ENCODE assay signal across 8 mouse cellular contexts in genomic region chr17:36866719-36867527, GRCm38 (mm10). TPM values are rescaled to one million over a fixed set of nuclear protein-coding genes. Genes with fewer than 3 reads are reported as not detected.
DNase-seq lines count a peak whose midpoint lies in the region; ATAC-seq lines count a peak whose summit lies in the region.

Trim15 (minus strand) TSS chr17:36867210.

- H3K9ac ChIP-seq in lung, embryonic 16.5 days (ENCODE audit: low read length): no peak within 1 kb of the TSS
- peak within 1 kb of the TSS; percentile 15 for H3K9ac ChIP-seq in forebrain, embryonic 16.5 days (replicated peaks; ENCODE audit: low read depth, low read length)
- no peak within 1 kb of the TSS for H3K9ac ChIP-seq in limb, embryonic 13.5 days
- 0 out of 2 replicates have a peak within 1 kb of the TSS, but pooled peaks have one; percentile 15 for H3K9ac ChIP-seq in neural tube, embryonic 15.5 days (replicated peaks)

- no peak; the same call in 1 of the 2 replicates for ATAC-seq in lung, embryonic 16.5 days (ENCODE audit: low read depth)
- ATAC-seq in forebrain, embryonic 16.5 days: 0 out of 2 replicates have a peak, but pooled peaks have one; percentile 33
- ATAC-seq in limb, embryonic 13.5 days (ENCODE audit: low FRiP score, low read depth): 0 out of 2 replicates have a peak, but pooled peaks have one; percentile 51
- ATAC-seq in neural tube, embryonic 15.5 days (ENCODE audit: low FRiP score): peak; percentile 54
- ATAC-seq in megakaryocyte progenitor cell, adult 5-6 weeks (replicated peaks; ENCODE audit: poor library complexity): no peak

- H3K4me3 ChIP-seq in lung, embryonic 16.5 days (ENCODE audit: low read length): peak within 1 kb of the TSS; percentile 9
- H3K4me3 ChIP-seq in forebrain, embryonic 16.5 days (replicated peaks; ENCODE audit: low read length): peak within 1 kb of the TSS; percentile 23
- H3K4me3 ChIP-seq in limb, embryonic 13.5 days: peak within 1 kb of the TSS; percentile 10; the same call in 1 of the 2 replicates
- peak within 1 kb of the TSS; percentile 26 for H3K4me3 ChIP-seq in neural tube, embryonic 15.5 days (replicated peaks)

- no peak within 1 kb of the TSS for H3K27ac ChIP-seq in lung, embryonic 16.5 days (ENCODE audit: low read length)
- H3K27ac ChIP-seq in forebrain, embryonic 16.5 days (ENCODE audit: low read length): no peak within 1 kb of the TSS
- H3K27ac ChIP-seq in limb, embryonic 13.5 days: no peak within 1 kb of the TSS
- no peak within 1 kb of the TSS for H3K27ac ChIP-seq in neural tube, embryonic 15.5 days (replicated peaks)

- H3K4me1 ChIP-seq in lung, embryonic 16.5 days (replicated peaks; ENCODE audit: control insufficient read depth, insufficient read depth, low read length): 0 out of 2 replicates have a peak, but pooled peaks cover 2% of the 10 kb centered on the region
- peaks cover 6% of the 10 kb centered on the region for H3K4me1 ChIP-seq in forebrain, embryonic 16.5 days (replicated peaks; ENCODE audit: control insufficient read depth, insufficient read depth, low read length)
- H3K4me1 ChIP-seq in limb, embryonic 13.5 days: no peaks in the 10 kb centered on the region
- peaks cover 9% of the 10 kb centered on the region for H3K4me1 ChIP-seq in neural tube, embryonic 15.5 days

- H3K36me3 ChIP-seq in lung, embryonic 16.5 days (ENCODE audit: control insufficient read depth, insufficient read depth, low read length): no peaks in the 10 kb centered on the region
- H3K36me3 ChIP-seq in forebrain, embryonic 16.5 days (ENCODE audit: control insufficient read depth, insufficient read depth): no peaks in the 10 kb centered on the region
- no peaks in the 10 kb centered on the region for H3K36me3 ChIP-seq in limb, embryonic 13.5 days
- H3K36me3 ChIP-seq in neural tube, embryonic 15.5 days: no peaks in the 10 kb centered on the region

- DNase-seq in lung, postnatal 14 days: no peak
- DNase-seq in cerebellum, adult 18-20 months: no peak
- no peak for DNase-seq in layer of hippocampus, postnatal 36 days

- peaks cover 26% of the 10 kb centered on the region for H3K27me3 ChIP-seq in lung, embryonic 16.5 days (ENCODE audit: control insufficient read depth, insufficient read depth, low read depth, low read length)
- 0 out of 2 replicates have a peak, but pooled peaks cover 5% of the 10 kb centered on the region for H3K27me3 ChIP-seq in forebrain, embryonic 16.5 days (replicated peaks; ENCODE audit: control insufficient read depth, insufficient read depth, low read length)
- peaks cover 42% of the 10 kb centered on the region for H3K27me3 ChIP-seq in limb, embryonic 13.5 days
- H3K27me3 ChIP-seq in neural tube, embryonic 15.5 days (replicated peaks): peaks cover 8% of the 10 kb centered on the region

- peak within 1 kb of the TSS; percentile 43 for H3K4me2 ChIP-seq in lung, embryonic 16.5 days (ENCODE audit: low read depth, low read length)
- H3K4me2 ChIP-seq in forebrain, embryonic 16.5 days (ENCODE audit: low read length): peak within 1 kb of the TSS; percentile 43
- peak within 1 kb of the TSS; percentile 47 for H3K4me2 ChIP-seq in limb, embryonic 13.5 days (replicated peaks)
- peak within 1 kb of the TSS; percentile 54 for H3K4me2 ChIP-seq in neural tube, embryonic 15.5 days

- H3K9me3 ChIP-seq in lung, embryonic 16.5 days (ENCODE audit: control insufficient read depth, low read length): no peaks in the 10 kb centered on the region
- H3K9me3 ChIP-seq in forebrain, embryonic 16.5 days (ENCODE audit: control insufficient read depth, low read length): no peaks in the 10 kb centered on the region
- no peaks in the 10 kb centered on the region for H3K9me3 ChIP-seq in limb, embryonic 13.5 days
- no peaks in the 10 kb centered on the region for H3K9me3 ChIP-seq in neural tube, embryonic 15.5 days (replicated peaks)

- WGBS in lung, embryonic 16.5 days: 8% methylated on average over 29 of the region's 29 CpGs
- 16% methylated on average over 29 of the region's 29 CpGs for whole genome bisulfite sequencing in forebrain, embryonic 16.5 days
- WGBS in limb, embryonic 13.5 days: 12% methylated on average over 29 of the region's 29 CpGs
- 12% methylated on average over 29 of the region's 29 CpGs for WGBS in neural tube, embryonic 15.5 days

RNA-seq across cellular contexts. Expression of gene Trim15, which starts in this region (rescaled TPM):
- polyA plus RNA-seq in lung, embryonic 16.5 days (2015; fragmentation: Nextera tagmentation; extraction: Ambion mirVana): 0.14 TPM in 1 of 2 replicates, not detected in the other
- polyA plus RNA-seq in forebrain, embryonic 16.5 days (2015; fragmentation: Nextera tagmentation; extraction: Ambion mirVana): 0.25 and 0.31 TPM in 2 replicates
- polyA plus RNA-seq in limb, embryonic 13.5 days (2015; fragmentation: Nextera tagmentation; extraction: Ambion mirVana): 0.13 and 0.28 TPM in 2 replicates
- 0.73 and 0.82 TPM in 2 replicates for polyA plus RNA-seq in neural tube, embryonic 15.5 days (2015; fragmentation: Nextera tagmentation; extraction: Ambion mirVana)
- not detected in 2 replicates for total RNA-seq in megakaryocyte progenitor cell, adult 5-6 weeks (2015)
- total RNA-seq in megakaryocyte progenitor cell, adult 5-6 weeks (2017): not detected in 2 replicates
- not detected for total RNA-seq in layer of hippocampus, postnatal 36 days (2021)

Comparison
In these comparisons a context has a peak if more than half of its experiments do, and no peak if none do; other contexts are left out.
1. Peak in ATAC-seq, H3K4me3 ChIP-seq, H3K9ac ChIP-seq and H3K4me2 ChIP-seq in forebrain, embryonic 16.5 days; RNA of the gene not detected or under 1 TPM.
2. Peak in ATAC-seq, H3K4me3 ChIP-seq and H3K4me2 ChIP-seq in limb, embryonic 13.5 days; RNA of the gene not detected or under 1 TPM.
3. Peak in ATAC-seq, H3K4me3 ChIP-seq, H3K9ac ChIP-seq and H3K4me2 ChIP-seq in neural tube, embryonic 15.5 days; RNA of the gene not detected or under 1 TPM.